Mouse (Mus musculus) MEL (cell line): Measurements from ENCODE around the gene Chrm4.

ENCODE experiments used
- BHLHE40 ChIP-seq: IDR thresholded peaks from 2 replicates; pipeline ENCODE4 v1.6.1; 2012; ENCODE audit warnings: low read depth, mild to moderate bottlenecking, inconsistent platforms, low read length, improper control_type of control experiment, borderline replicate concordance
- CHD2 ChIP-seq: IDR thresholded peaks from 2 replicates; pipeline ENCODE4 v1.6.1; 2011; ENCODE audit warnings: low read length, improper control_type of control experiment
- CTCF ChIP-seq, 3 experiments: IDR thresholded peaks in 2 of 3; conservative IDR thresholded peaks in 1 of 3; 2 replicates each; pipeline ENCODE4 v1.5.1; 2011 to 2012; ENCODE audit warnings: low read length in 3 of 3, low read depth in 2 of 3, mild to moderate bottlenecking in 2 of 3, improper control_type of control experiment in 1 of 3, inconsistent platforms in 1 of 3, mixed read lengths in 1 of 3, moderate library complexity in 1 of 3; ENCODE audit not compliant: control insufficient read depth in 1 of 3, insufficient read depth in 1 of 3, poor library complexity in 1 of 3, severe bottlenecking in 1 of 3
- EP300 ChIP-seq, 2 experiments: IDR thresholded peaks; 2 replicates each; pipeline ENCODE4 v1.6.1; 2011; ENCODE audit warnings: improper control_type of control experiment in 2 of 2, low read length in 2 of 2, low read depth in 1 of 2, mild to moderate bottlenecking in 1 of 2
- GATA1 ChIP-seq: IDR thresholded peaks from 2 replicates; pipeline ENCODE4 v1.6.1; 2011; ENCODE audit warnings: low read depth, low read length, improper control_type of control experiment
- NELFE ChIP-seq: IDR thresholded peaks from 2 replicates; pipeline ENCODE4 v1.6.1; 2011; ENCODE audit warnings: low read depth, low read length, improper control_type of control experiment
- NRF1 ChIP-seq: IDR thresholded peaks from 2 replicates; pipeline ENCODE4 v1.6.1; 2014; ENCODE audit warnings: low read depth, mild to moderate bottlenecking, inconsistent platforms, low read length, improper control_type of control experiment, moderate library complexity; ENCODE audit not compliant: poor library complexity, insufficient read depth, severe bottlenecking
- POLR2A ChIP-seq, 2 experiments: IDR thresholded peaks; 2 replicates each; pipeline ENCODE4 v1.6.1; 2011 to 2012; ENCODE audit warnings: low read length in 2 of 2, mild to moderate bottlenecking in 2 of 2, control low read depth in 1 of 2, improper control_type of control experiment in 1 of 2, low read depth in 1 of 2, moderate library complexity in 1 of 2; ENCODE audit not compliant: control insufficient read depth in 1 of 2, insufficient read depth in 1 of 2, poor library complexity in 1 of 2
- ZC3H11A ChIP-seq: IDR thresholded peaks from 2 replicates; pipeline ENCODE4 v1.6.1; 2012; ENCODE audit warnings: low read depth, mild to moderate bottlenecking, inconsistent platforms, low read length, improper control_type of control experiment

GRCm38 (mm10) chr2:91958701-91959457, 31.8 kb downstream of the Chrm4 start:
- TF ChIP-seq CHD2, result no peak
- no peak for TF ChIP-seq BHLHE40
- TF ChIP-seq ZC3H11A, result no peak
- TF ChIP-seq POLR2A (IDR thresholded peaks at IDR 0.05; ENCODE audit: control insufficient read depth in 1 of 2, insufficient read depth in 1 of 2, low read depth in 1 of 2, low read length in 2 of 2, poor library complexity in 1 of 2), result no peak
- TF ChIP-seq CTCF (IDR thresholded peaks at IDR 0.05 in 2 of 3, conservative IDR thresholded peaks at IDR 0.05 in 1 of 3; ENCODE audit: control insufficient read depth in 1 of 3, insufficient read depth in 1 of 3, low read depth in 2 of 3, low read length in 3 of 3, poor library complexity in 1 of 3, severe bottlenecking in 1 of 3), result peak; percentile 47 to 62 (median 57)
- no peak for TF ChIP-seq NELFE
- no peak for TF ChIP-seq GATA1
- TF ChIP-seq EP300 (IDR thresholded peaks at IDR 0.05; ENCODE audit: low read depth in 1 of 2, low read length in 2 of 2), result no peak
- no peak for TF ChIP-seq NRF1
